ENCODE assay signal across 15 mouse cellular contexts in the genomic region with DNA sequence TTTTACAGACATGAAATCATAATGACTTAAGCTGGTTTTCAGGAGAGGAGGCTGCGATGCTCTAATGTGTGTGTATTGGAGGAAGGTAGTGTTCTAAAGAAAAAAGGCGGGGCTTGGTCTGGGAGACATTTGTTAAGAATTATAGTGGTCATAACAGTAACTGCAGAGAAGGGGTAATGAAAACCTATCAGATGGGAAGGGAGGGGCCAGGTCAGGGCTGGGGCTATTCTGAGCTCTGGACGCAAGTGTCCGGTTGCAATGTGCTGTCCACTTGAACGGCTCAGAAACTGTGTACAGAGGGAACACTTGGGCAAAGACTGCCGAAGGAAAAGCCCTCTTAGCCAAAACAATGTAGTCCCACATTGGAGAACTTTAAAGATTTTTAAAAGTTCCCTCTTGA. TPM values are rescaled to one million over a fixed set of nuclear protein-coding genes. Genes with fewer than 3 reads are reported as not detected.
DNase-seq lines count a peak whose midpoint lies in the region; ATAC-seq and TF ChIP-seq lines count a peak whose summit lies in the region.
"Had no signal": no experiment of that assay in that cellular context is flagged by ENCODE, and none has a peak within 500 bp of the region (broad histone marks: within the 10 kb centered on the region; RNA-seq: fewer than 3 reads in every experiment).

No protein-coding gene starts in this region.

- H3K9me3 ChIP-seq in heart, embryonic 10.5 days, result no peaks in the 10 kb centered on the region
- H3K9me3 ChIP-seq in intestine, embryonic 15.5 days, result no peaks in the 10 kb centered on the region
- no peaks in the 10 kb centered on the region for H3K9me3 ChIP-seq in hindbrain, embryonic 11.5 days (ENCODE audit: control insufficient read depth, low read length)
- no peaks in the 10 kb centered on the region for H3K9me3 ChIP-seq in midbrain, postnatal 0 days (ENCODE audit: low read length)
- H3K9me3 ChIP-seq: forebrain, embryonic 12.5 days; limb, embryonic 15.5 days had no signal

- 0 out of 2 replicates have a peak overlapping the region, but pooled peaks have one; percentile 16 for H3K27ac ChIP-seq in heart, embryonic 10.5 days
- peak overlapping the region; percentile 29; the same call in 1 of the 2 replicates for H3K27ac ChIP-seq in intestine, embryonic 15.5 days
- H3K27ac ChIP-seq in hindbrain, embryonic 11.5 days (ENCODE audit: low read depth, low read length), result no peak overlapping the region
- no peak overlapping the region for H3K27ac ChIP-seq in midbrain, postnatal 0 days (ENCODE audit: low read depth, low read length)
- H3K27ac ChIP-seq: forebrain, embryonic 12.5 days; limb, embryonic 15.5 days had no signal

- TF ChIP-seq CTCF in midbrain, postnatal 0 days (IDR thresholded peaks at IDR 0.05), result no peak

- no peak overlapping the region for H3K4me3 ChIP-seq in heart, embryonic 10.5 days
- H3K4me3 ChIP-seq in intestine, embryonic 15.5 days (replicated peaks), result no peak overlapping the region
- H3K4me3 ChIP-seq in hindbrain, embryonic 11.5 days (ENCODE audit: low read depth, low read length), result no peak overlapping the region
- no peak overlapping the region for H3K4me3 ChIP-seq in midbrain, postnatal 0 days (ENCODE audit: low read depth, low read length)
- H3K4me3 ChIP-seq: forebrain, embryonic 12.5 days; limb, embryonic 15.5 days had no signal

- H3K36me3 ChIP-seq in heart, embryonic 10.5 days, result no peaks in the 10 kb centered on the region
- no peaks in the 10 kb centered on the region for H3K36me3 ChIP-seq in intestine, embryonic 15.5 days
- H3K36me3 ChIP-seq in hindbrain, embryonic 11.5 days (ENCODE audit: control insufficient read depth, insufficient read depth, low read length), result no peaks in the 10 kb centered on the region
- H3K36me3 ChIP-seq in midbrain, postnatal 0 days (ENCODE audit: insufficient read depth, low read length), result no peaks in the 10 kb centered on the region
- H3K36me3 ChIP-seq: forebrain, embryonic 12.5 days; limb, embryonic 15.5 days had no signal

- intact Hi-C loops in heart, postnatal 25 days (cut with DNase I), result loop anchor here (2.0 to 10.0 kb wide), 2 partner anchors 22 to 206 kb away; no protein-coding TSS in a partner anchor

- no peak overlapping the region for H3K9ac ChIP-seq in intestine, embryonic 15.5 days
- H3K9ac ChIP-seq in hindbrain, embryonic 11.5 days (ENCODE audit: low read depth, low read length), result no peak overlapping the region
- H3K9ac ChIP-seq in midbrain, postnatal 0 days (replicated peaks; ENCODE audit: low read length, poor library complexity, severe bottlenecking), result no peak overlapping the region
- H3K9ac ChIP-seq: forebrain, embryonic 12.5 days; limb, embryonic 15.5 days had no signal

- ATAC-seq in intestine, embryonic 15.5 days, result peak; percentile 52
- ATAC-seq in hindbrain, embryonic 11.5 days (ENCODE audit: low FRiP score), result no peak
- ATAC-seq in midbrain, postnatal 0 days (ENCODE audit: low FRiP score), result no peak
- ATAC-seq: Patski had no signal

- peaks cover 23% of the 10 kb centered on the region for H3K4me1 ChIP-seq in heart, embryonic 10.5 days
- peaks cover 12% of the 10 kb centered on the region for H3K4me1 ChIP-seq in intestine, embryonic 15.5 days (replicated peaks)
- no peaks in the 10 kb centered on the region for H3K4me1 ChIP-seq in hindbrain, embryonic 11.5 days (replicated peaks; ENCODE audit: control insufficient read depth, insufficient read depth, low read length)
- no peaks in the 10 kb centered on the region for H3K4me1 ChIP-seq in midbrain, postnatal 0 days (ENCODE audit: insufficient read depth, low read length)
- H3K4me1 ChIP-seq: limb, embryonic 15.5 days had no signal

- DNase-seq in heart, embryonic 10.5 days (ENCODE audit: low spot score), result no peak
- DNase-seq in heart, postnatal 25 days (ENCODE audit: low spot score), result no peak
- DNase-seq in lung, postnatal 36 days, result peak; percentile 13
- DNase-seq in lung, postnatal 4 days, result no peak
- DNase-seq in ovary, postnatal 14 days (ENCODE audit: low spot score), result no peak
- DNase-seq in hindbrain, embryonic 11.5 days (ENCODE audit: low spot score), result no peak
- no peak for DNase-seq in midbrain, postnatal 0 days (ENCODE audit: low spot score)
- DNase-seq: adrenal gland, postnatal 25 days; cerebellum, adult 11 months; kidney, adult 2 months had no signal

- H3K4me2 ChIP-seq in intestine, embryonic 15.5 days (replicated peaks), result 0 out of 2 replicates have a peak overlapping the region, but pooled peaks have one; percentile 19
- H3K4me2 ChIP-seq in hindbrain, embryonic 11.5 days (replicated peaks; ENCODE audit: low read depth, low read length), result no peak overlapping the region
- H3K4me2 ChIP-seq in midbrain, postnatal 0 days (ENCODE audit: low read depth, low read length, poor library complexity, severe bottlenecking), result no peak overlapping the region
- H3K4me2 ChIP-seq: forebrain, embryonic 12.5 days; limb, embryonic 15.5 days had no signal

- WGBS in heart, embryonic 10.5 days, result 51% methylated on average over 6 of the region's 6 CpGs
- WGBS in intestine, embryonic 15.5 days, result 55% methylated on average over 6 of the region's 6 CpGs
- WGBS in hindbrain, embryonic 11.5 days, result 67% methylated on average over 6 of the region's 6 CpGs
- WGBS in midbrain, postnatal 0 days, result 83% methylated on average over 6 of the region's 6 CpGs

- no peaks in the 10 kb centered on the region for H3K27me3 ChIP-seq in heart, embryonic 10.5 days (ENCODE audit: insufficient read depth, poor library complexity, severe bottlenecking)
- no peaks in the 10 kb centered on the region for H3K27me3 ChIP-seq in intestine, embryonic 15.5 days (replicated peaks)
- H3K27me3 ChIP-seq in hindbrain, embryonic 11.5 days (ENCODE audit: control insufficient read depth, insufficient read depth, low read length), result no peaks in the 10 kb centered on the region
- H3K27me3 ChIP-seq in midbrain, postnatal 0 days (ENCODE audit: insufficient read depth, low read length), result no peaks in the 10 kb centered on the region
- H3K27me3 ChIP-seq: forebrain, embryonic 12.5 days; limb, embryonic 15.5 days; Patski had no signal

RNA-seq across cellular contexts. Expression of a gene that starts 52.5 kb away (rescaled TPM):
- polyA plus RNA-seq in heart, embryonic 10.5 days (2016; fragmentation: Nextera tagmentation; extraction: Ambion mirVana), result 2.2 and 3.0 TPM in 2 replicates
- total RNA-seq in heart, postnatal 25 days (2021), result 10 to 100 TPM; 20.7 to 24.4 TPM
- 4.6 and 4.7 TPM in 2 replicates for polyA plus RNA-seq in intestine, embryonic 15.5 days (2015; fragmentation: Nextera tagmentation; extraction: Ambion mirVana)
- 1.6 and 2.6 TPM in 2 replicates for polyA plus RNA-seq in hindbrain, embryonic 11.5 days (2014; fragmentation: Nextera tagmentation; extraction: Ambion mirVana)
- 57.3 and 61.6 TPM in 2 replicates for total RNA-seq in midbrain, postnatal 0 days (2014; rRNA removed)
- 16.7 and 17.4 TPM in 2 replicates for polyA plus RNA-seq in midbrain, postnatal 0 days (2015; fragmentation: Nextera tagmentation; extraction: Ambion mirVana)
- total RNA-seq: monocyte, adult 5-6 weeks had no signal

Comparison
In these comparisons a context has a peak if more than half of its experiments do, and no peak if none do; other contexts are left out.
1. H3K27ac ChIP-seq: peak in heart, embryonic 10.5 days (single experiment) and intestine, embryonic 15.5 days (single experiment); none in hindbrain, embryonic 11.5 days (single experiment) and midbrain, postnatal 0 days (single experiment).